Mouse (Mus musculus) bone marrow macrophage, adult 2 months (primary cell): ENCODE results near the gene Selenof.

Experiments used
- CTCF ChIP-seq: IDR thresholded peaks from 2 replicates; pipeline ENCODE4 v1.5.1; 2012; ENCODE audit warnings: low read depth, mild to moderate bottlenecking, low read length, moderate library complexity
- POLR2A ChIP-seq: IDR thresholded peaks from 2 replicates; pipeline ENCODE4 v1.6.1; 2012; ENCODE audit warnings: mild to moderate bottlenecking, low read depth, low read length, borderline replicate concordance

- TF ChIP-seq CTCF (no peak), POLR2A (no peak)
Measured at GRCm38 (mm10) chr3:144612382-144612781, 42.3 kb downstream of the Selenof start.
